Mouse (Mus musculus) brown adipose tissue, adult 24 weeks (tissue): ENCODE results near the gene Cracr2b. TPM values are rescaled to one million over a fixed set of nuclear protein-coding genes. Genes with fewer than 3 reads are reported as not detected.

ENCODE experiments used
- H3K27ac ChIP-seq: fragments of 200-500 bp; replicated peaks from 2 replicates; pipeline ENCODE4 v1.5.1; 2012; ENCODE audit warnings: low read depth, mild to moderate bottlenecking, low read length
- H3K4me1 ChIP-seq: fragments of 200-500 bp; 2 replicates; pipeline ENCODE4 v1.6.1; 2012; ENCODE audit warnings: low read length, mixed read lengths; ENCODE audit not compliant: control insufficient read depth, insufficient read depth, insufficient read length
- H3K4me3 ChIP-seq: fragments of 200-500 bp; 2 replicates; pipeline ENCODE4 v1.5.1; 2012; ENCODE audit warnings: low read depth, mild to moderate bottlenecking, low read length, moderate library complexity; ENCODE audit not compliant: insufficient read depth
- polyA plus RNA-seq: library from polyadenylated mRNA; stranded (reverse); fragments of >200 nt; gene quantifications from 2 replicates; pipeline ENCODE4 v1.2.4, GENCODE M21; 2012; ENCODE audit not compliant: missing spikeins, insufficient read depth, insufficient read length

Gene Cracr2b
- polyA plus RNA-seq, 1 experiment: 9.8 TPM

GRCm38 (mm10) chr7:141466607-141467148, 5.8 kb downstream of the Cracr2b start:
- H3K4me3 ChIP-seq: peak overlapping the region; percentile 99
- peak overlapping the region; percentile 63 for H3K27ac ChIP-seq
- peaks cover 7% of the 10 kb centered on the region; the same call in 1 of the 2 replicates for H3K4me1 ChIP-seq

DNA sequence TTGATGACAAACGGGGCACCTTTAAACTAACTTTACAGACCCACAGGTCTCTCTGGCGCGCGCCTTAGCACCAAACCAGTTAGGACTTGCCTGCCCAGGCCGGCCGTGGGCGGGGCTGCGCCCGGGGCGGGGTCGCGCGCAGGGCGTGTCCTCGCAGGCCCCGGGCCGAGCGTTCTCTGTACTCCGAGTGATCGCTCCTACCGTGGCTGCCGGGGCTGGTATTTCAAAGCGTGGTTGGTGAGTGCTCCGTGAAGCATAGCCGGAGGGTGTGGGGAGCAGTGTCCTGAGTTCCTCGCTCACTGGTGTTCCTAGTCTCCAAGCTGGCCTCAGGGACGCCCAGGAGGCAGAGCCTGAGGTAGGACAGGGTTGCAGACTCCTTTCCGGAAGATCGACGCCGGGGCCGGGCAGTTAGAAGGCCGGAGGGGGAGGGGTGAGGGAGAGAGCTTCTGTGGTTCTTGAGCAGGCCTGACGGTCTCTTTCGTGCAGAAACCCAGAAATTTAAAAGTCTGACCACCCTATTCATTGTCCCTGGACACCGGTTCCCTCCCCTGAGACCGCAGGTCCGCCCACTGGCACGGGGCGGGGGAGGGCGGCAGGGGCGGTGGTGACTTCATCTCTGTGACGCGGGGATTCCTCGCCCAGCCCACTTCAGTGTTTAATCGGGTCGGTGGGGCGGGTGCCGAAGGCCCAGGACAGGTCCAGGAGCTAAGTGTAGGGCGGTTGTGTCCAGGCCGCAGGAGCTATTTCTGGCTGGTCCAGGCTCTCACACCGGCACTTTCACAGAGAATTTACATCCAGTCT, 6.5 kb downstream of the Cracr2b start, which contains the start of gene Cd151:
Gene Cd151 (plus strand): TSS at position 163 of the 801 bp plus-strand sequence.
- Histone ChIP-seq H3K27ac (peak within 1 kb of the TSS; percentile 96), H3K4me3 (peak within 1 kb of the TSS; percentile 99), H3K4me1 (peaks cover 5% of the 10 kb centered on the region; the same call in 1 of the 2 replicates)

- Histone ChIP-seq H3K4me1 (peaks cover 5% of the 10 kb centered on the region; the same call in 1 of the 2 replicates), H3K27ac (peak overlapping the region; percentile 96), H3K4me3 (peak overlapping the region; percentile 99)
Measured at GRCm38 (mm10) chr7:141468164-141468521, 7.2 kb downstream of the Cracr2b start.

GRCm38 (mm10) chr7:141468522-141469211, 7.8 kb downstream of the Cracr2b start:
- Histone ChIP-seq H3K4me1 (peaks cover 5% of the 10 kb centered on the region; the same call in 1 of the 2 replicates), H3K4me3 (peak overlapping the region; percentile 99), H3K27ac (peak overlapping the region; percentile 96)

GRCm38 (mm10) chr7:141469352-141469751, 8.5 kb downstream of the Cracr2b start:
- peak overlapping the region; percentile 99; the same call in 1 of the 2 replicates for H3K4me3 ChIP-seq
- peak overlapping the region; percentile 96 for H3K27ac ChIP-seq
- H3K4me1 ChIP-seq: peaks cover 8% of the 10 kb centered on the region

GRCm38 (mm10) chr7:141469901-141470636, 9.2 kb downstream of the Cracr2b start:
- no peak overlapping the region for H3K27ac ChIP-seq
- H3K4me1 ChIP-seq: peaks cover 8% of the 10 kb centered on the region
- no peak overlapping the region for H3K4me3 ChIP-seq

GRCm38 (mm10) chr7:141470637-141470944, 9.7 kb downstream of the Cracr2b start:
- H3K27ac ChIP-seq: no peak overlapping the region
- H3K4me1 ChIP-seq: peaks cover 8% of the 10 kb centered on the region

GRCm38 (mm10) chr7:141471236-141471635, 10.3 kb downstream of the Cracr2b start:
- peaks cover 8% of the 10 kb centered on the region for H3K4me1 ChIP-seq
- H3K4me3 ChIP-seq: no peak overlapping the region
- H3K27ac ChIP-seq: no peak overlapping the region

More at GRCm38 (mm10) chr7:141470637-141470944, 9.7 kb downstream of the Cracr2b start:
- no peak overlapping the region for H3K4me3 ChIP-seq

DNA sequence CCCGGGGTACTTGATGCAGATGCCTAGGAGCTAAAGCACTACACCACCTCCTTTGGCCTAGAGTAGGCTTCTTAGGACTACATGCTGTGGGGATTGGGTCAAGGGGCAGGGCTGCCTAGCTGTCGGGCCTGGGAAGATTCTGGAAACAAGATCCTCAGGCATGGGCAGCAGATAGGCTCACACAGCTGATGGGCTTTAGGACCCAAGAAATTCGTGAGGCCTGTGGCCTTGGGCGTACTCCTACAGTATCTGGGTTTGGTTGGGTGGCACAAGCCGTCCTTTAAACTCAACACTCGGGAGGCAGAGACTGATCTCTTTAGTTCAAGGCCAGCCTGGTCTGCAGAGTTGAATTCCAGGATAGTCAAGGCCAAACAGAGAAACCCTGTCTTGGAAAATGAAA, 11.3 kb downstream of the Cracr2b start:
- Histone ChIP-seq H3K27ac (0 out of 2 replicates have a peak overlapping the region, but pooled peaks have one; percentile 10), H3K4me1 (peaks cover 4% of the 10 kb centered on the region; the same call in 1 of the 2 replicates), H3K4me3 (no peak overlapping the region)

DNA sequence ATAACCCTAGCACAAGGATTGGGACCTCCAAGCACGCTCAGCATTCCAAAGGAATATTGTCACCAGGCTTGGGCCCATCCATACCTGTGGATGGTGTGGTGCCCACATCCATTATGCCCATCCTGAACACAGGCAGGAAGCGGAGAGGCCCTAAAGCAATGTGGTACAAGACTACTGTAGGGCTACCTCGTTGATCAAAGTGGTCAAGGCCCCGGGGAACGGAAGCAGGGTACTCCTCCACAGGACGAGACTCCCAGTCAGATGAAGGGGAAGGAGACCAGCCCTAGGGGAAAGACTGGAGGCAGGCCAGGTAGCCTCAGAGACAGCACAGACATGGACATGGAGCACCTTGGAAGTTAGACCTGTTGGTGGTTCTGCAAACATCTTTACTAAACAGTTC, 11.9 kb downstream of the Cracr2b start:
- Histone ChIP-seq H3K4me3 (no peak overlapping the region), H3K4me1 (peaks cover 7% of the 10 kb centered on the region; the same call in 1 of the 2 replicates), H3K27ac (no peak overlapping the region)

DNA sequence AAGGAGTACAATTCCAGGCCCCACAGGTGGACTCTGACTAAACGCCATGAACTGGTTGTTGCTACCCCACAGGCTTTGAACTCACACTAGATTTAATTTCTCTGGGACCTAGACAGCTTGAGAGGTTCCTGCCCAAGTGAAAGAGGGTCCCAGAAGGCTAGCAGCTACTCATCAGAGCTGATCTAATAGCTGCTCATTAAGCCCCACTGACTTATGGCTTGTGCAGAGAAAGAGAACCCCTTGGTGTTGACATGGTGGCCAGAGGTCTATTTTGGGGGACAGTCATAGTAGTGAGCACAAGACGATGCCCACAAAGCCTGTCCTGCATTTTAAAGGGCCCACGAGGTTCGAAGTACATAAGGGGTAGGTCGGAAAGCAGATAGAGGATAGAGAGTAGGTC, 13.3 kb downstream of the Cracr2b start:
- Histone ChIP-seq H3K27ac (no peak overlapping the region), H3K4me3 (peak overlapping the region; percentile 92), H3K4me1 (peaks cover 12% of the 10 kb centered on the region; the same call in 1 of the 2 replicates)

DNA sequence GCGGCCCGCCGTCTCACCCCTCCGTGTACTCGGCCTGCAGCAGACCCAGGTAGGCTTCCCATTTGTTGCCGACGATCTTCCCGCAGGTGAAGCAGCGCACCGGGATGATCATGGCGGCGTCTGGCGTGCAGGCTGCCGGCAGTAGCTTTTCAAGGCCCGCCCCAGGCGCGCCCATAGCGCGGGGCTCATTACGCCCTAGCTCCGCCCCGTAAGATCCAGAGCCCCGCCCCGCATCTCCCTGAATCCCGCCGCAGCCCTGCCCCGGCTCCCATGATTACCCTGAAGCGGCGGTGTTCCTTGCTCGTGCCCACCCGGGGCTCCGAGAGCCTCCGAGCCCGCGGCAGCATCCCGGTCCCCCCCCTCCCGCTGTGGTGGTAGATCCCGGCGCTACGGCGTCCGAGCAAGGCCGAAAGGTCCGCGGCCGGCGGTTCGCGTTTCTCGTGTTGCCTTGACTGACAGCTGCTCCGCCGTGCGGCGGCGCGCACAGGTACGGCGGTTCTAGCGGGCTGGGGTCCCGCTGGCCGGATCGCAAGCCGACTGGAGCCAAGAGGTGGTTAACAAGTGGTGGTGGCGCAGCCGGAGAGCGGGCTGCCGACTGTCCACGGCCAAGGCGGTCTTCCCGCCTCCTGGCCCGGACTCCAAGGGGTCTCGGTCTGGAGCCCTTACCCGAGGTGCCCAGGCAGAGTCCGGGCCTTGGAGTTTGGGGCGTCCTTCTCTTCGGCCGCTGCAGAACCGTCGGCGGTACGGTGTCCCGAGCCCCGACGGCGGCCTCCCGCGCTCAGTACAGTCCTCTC, 14.3 kb downstream of the Cracr2b start, which contains the start of the genes Polr2l and Tspan4:
Gene Polr2l (minus strand): TSS at position 122 of the 794 bp plus-strand sequence.
Gene Tspan4 (plus strand): TSS at position 230 of the 794 bp plus-strand sequence.
- H3K27ac ChIP-seq: peak within 1 kb of the TSS; percentile 100
- peak within 1 kb of the TSS; percentile 92 for H3K4me3 ChIP-seq
- peaks cover 12% of the 10 kb centered on the region; the same call in 1 of the 2 replicates for H3K4me1 ChIP-seq

- H3K4me3 ChIP-seq: peak overlapping the region; percentile 92
- H3K4me1 ChIP-seq: peaks cover 12% of the 10 kb centered on the region; the same call in 1 of the 2 replicates
- H3K27ac ChIP-seq: peak overlapping the region; percentile 100
Measured at GRCm38 (mm10) chr7:141475805-141476158, 14.9 kb downstream of the Cracr2b start.
